Mouse (Mus musculus) liver, adult 2 months (tissue): ENCODE measurements at regions not wholly inside any gene's neighbourhood (a gene's known extent, or its start where the extent isn't known, plus 50 kb on each side); places are given as distances from the start of the nearest gene placed in this dataset.
A peak's percentile ranks its signal among the peaks of the same experiment; 100 is the strongest.

Experiments
- DNase-seq: peaks from one replicate; pipeline ENCODE4 v3.0.0-alpha.2; 2011; ENCODE audit warnings: low read depth, low spot score; ENCODE audit errors: extremely low read depth
- H3K27ac ChIP-seq: fragments of 200-500 bp; replicated peaks from 2 replicates; pipeline ENCODE4 v1.5.1; 2012; ENCODE audit warnings: low read depth, mild to moderate bottlenecking, control low read depth, inconsistent platforms, low read length; ENCODE audit not compliant: insufficient read depth
- H3K27me3 ChIP-seq: fragments of 200-500 bp; 2 replicates; pipeline ENCODE4 v1.6.1; 2012; ENCODE audit warnings: mild to moderate bottlenecking, moderate library complexity, low read length, inconsistent platforms; ENCODE audit not compliant: control insufficient read depth, insufficient read depth
- H3K36me3 ChIP-seq: fragments of 200-500 bp; 2 replicates; pipeline ENCODE4 v1.6.1; 2012; ENCODE audit warnings: low read length, inconsistent platforms; ENCODE audit not compliant: control insufficient read depth, insufficient read depth
- H3K4me1 ChIP-seq: fragments of 200-500 bp; 2 replicates; pipeline ENCODE4 v1.6.1; 2011; ENCODE audit warnings: low read length; ENCODE audit not compliant: control insufficient read depth, insufficient read depth
- H3K4me3 ChIP-seq: fragments of 200-500 bp; 2 replicates; pipeline ENCODE4 v1.5.1; 2011; ENCODE audit warnings: low read depth, mild to moderate bottlenecking, control low read depth, low read length, moderate library complexity; ENCODE audit not compliant: insufficient read depth
- H3K79me2 ChIP-seq: fragments of 200-500 bp; 2 replicates; pipeline ENCODE4 v1.6.1; 2012; ENCODE audit warnings: inconsistent platforms, mild to moderate bottlenecking, low read length, moderate library complexity; ENCODE audit not compliant: control insufficient read depth, insufficient read depth
- H3K9ac ChIP-seq: fragments of 200-500 bp; 2 replicates; pipeline ENCODE4 v1.6.1; 2012; ENCODE audit warnings: low read depth, mild to moderate bottlenecking, control low read depth, inconsistent platforms, low read length
- CTCF ChIP-seq: fragments of 200-500 bp; IDR thresholded peaks from 2 replicates; pipeline ENCODE4 v1.5.1; 2011; ENCODE audit warnings: low read depth, low read length, control low read depth
- POLR2A ChIP-seq: fragments of 200-500 bp; IDR thresholded peaks from 2 replicates; pipeline ENCODE4 v1.6.1; 2011; ENCODE audit warnings: low read length, control low read depth; ENCODE audit not compliant: insufficient read depth; ENCODE audit errors: extremely low read depth
- WGBS: fragments of 180-500 bp; shearing (Covaris S2); methylation state at CpG from one replicate; pipeline ENCODE4 v1.1.7; 2018; 5-methylcytosine and 5-hydroxymethylcytosine counted together

DNA sequence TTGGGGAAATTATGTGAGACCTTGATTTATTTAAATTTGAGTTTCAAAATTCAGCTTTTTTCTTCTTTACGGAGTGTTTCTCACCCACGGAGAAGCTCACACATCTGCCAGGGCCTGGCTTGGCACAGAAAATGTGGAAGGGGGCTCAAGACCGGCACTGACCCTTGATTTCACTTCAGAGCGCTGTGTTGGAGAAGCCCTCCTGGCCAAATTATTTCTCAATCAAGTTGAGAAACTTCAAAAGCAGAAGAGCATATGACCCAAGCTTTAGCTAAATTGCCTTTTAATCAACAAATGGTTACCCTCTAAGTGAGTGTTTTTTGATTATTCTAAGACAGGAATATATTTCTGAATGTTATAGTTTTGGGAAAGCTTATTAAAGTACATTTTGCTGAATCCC is 197.2 kb upstream of the Rgmb start:
- Histone ChIP-seq H3K4me3 (no peak overlapping the region), H3K27ac (no peak overlapping the region), H3K36me3 (no peaks in the 10 kb centered on the region), H3K9ac (no peak overlapping the region), H3K79me2 (no peaks in the 10 kb centered on the region), H3K27me3 (no peaks in the 10 kb centered on the region), H3K4me1 (no peaks in the 10 kb centered on the region)
- DNase-seq, result no peak
- WGBS, result 81% methylated on average over 4 of the region's 4 CpGs
- TF ChIP-seq CTCF (no peak), POLR2A (no peak)

DNA sequence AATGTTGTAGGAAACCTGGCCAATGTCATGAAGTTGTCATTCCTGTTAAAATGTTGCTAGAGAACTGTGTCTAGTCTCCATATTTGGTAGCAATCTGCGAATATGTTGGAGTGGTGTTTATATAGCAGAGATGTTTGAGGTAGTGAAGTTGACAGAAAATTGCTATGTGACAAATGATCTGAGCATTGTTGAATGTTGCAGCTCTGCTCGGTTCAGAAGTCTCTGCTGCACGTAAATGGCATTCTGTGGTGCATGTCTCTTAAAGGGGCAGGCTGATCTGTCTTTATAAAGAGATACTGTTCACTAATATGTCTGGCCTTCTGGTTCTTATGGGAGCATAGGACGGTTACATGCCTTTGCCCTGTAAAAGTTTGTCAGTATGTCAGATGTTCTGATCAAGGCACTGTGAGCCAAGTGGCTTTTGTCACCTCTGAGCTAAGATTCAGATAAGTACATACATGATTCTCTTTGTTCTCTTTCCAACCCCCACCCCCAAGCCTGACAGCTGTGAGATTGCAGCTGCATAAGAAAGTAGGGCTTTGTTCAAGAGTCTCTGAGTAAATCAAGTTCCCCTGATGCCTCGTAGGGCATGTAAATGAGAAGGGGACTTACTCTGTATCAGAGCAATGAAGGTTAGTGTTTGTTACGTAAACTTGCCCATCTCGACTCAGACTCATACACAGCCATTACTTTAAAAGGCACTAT is 174.2 kb upstream of the Rgmb start:
- TF ChIP-seq POLR2A, result no peak
- TF ChIP-seq CTCF, result no peak
- H3K4me3 ChIP-seq, result no peak overlapping the region
- H3K27ac ChIP-seq, result no peak overlapping the region

DNA sequence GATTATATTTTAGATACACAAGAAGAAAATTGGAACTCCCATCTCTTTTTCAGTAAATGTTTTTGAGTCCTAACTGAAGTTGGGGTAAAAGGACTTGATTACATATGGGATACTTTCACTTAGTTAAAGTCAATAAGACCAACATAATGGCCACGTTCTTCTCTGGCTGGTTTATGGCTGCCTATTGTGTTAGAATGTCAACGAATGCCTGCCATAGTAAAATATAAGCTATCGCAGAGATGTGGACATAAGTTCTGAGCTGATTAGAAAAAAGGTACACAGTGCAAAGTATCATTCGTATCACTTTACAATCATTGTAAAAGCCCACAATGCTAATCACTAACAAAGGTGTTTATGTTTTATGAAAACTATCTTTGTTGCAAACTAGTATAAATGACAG is 173.2 kb upstream of the Rgmb start:
- no peak overlapping the region for H3K4me3 ChIP-seq
- H3K27ac ChIP-seq, result no peak overlapping the region
- H3K79me2 ChIP-seq, result no peaks in the 10 kb centered on the region
- H3K27me3 ChIP-seq, result no peaks in the 10 kb centered on the region
- no peaks in the 10 kb centered on the region for H3K4me1 ChIP-seq
- TF ChIP-seq CTCF (no peak), POLR2A (no peak)
- no peak for DNase-seq
- no peak overlapping the region for H3K9ac ChIP-seq
- H3K36me3 ChIP-seq, result no peaks in the 10 kb centered on the region
- 58% methylated on average over 4 of the region's 4 CpGs for WGBS

More for the DNA sequence above, 174.2 kb upstream of the Rgmb start:
- Histone ChIP-seq H3K4me1 (no peaks in the 10 kb centered on the region), H3K79me2 (no peaks in the 10 kb centered on the region), H3K27me3 (no peaks in the 10 kb centered on the region), H3K9ac (no peak overlapping the region), H3K36me3 (no peaks in the 10 kb centered on the region)
- 47% methylated on average over 7 of the region's 7 CpGs for WGBS
- no peak for DNase-seq

DNA sequence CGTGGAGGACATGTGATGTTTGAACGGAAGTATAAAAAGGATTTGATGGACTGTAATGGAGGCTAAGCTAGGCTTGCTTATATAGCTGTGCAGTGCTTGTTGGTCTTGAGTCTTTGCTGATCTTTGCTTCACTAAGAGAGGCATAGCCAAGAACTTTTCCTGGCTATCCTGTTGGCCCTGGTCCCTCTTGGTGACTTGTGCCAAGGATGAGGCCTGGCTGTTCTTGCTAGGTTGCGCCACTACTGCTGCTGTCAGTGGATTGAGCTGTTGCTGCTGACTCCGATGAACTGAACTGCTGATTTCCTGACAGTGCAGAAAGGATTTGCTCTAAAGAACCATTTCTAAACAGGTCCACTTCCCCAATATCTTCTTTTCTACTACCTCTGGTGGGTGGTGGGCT is 167.9 kb upstream of the Rgmb start:
- Histone ChIP-seq H3K4me3 (no peak overlapping the region), H3K27ac (no peak overlapping the region), H3K27me3 (0 out of 2 replicates have a peak, but pooled peaks cover 3% of the 10 kb centered on the region), H3K36me3 (no peaks in the 10 kb centered on the region), H3K4me1 (no peaks in the 10 kb centered on the region), H3K9ac (no peak overlapping the region), H3K79me2 (no peaks in the 10 kb centered on the region)
- peak; percentile 24 for DNase-seq
- no peak for TF ChIP-seq POLR2A
- TF ChIP-seq CTCF, result no peak
- 75% methylated on average over 4 of the region's 4 CpGs for WGBS

GRCm38 (mm10) chr17:15997289-15997688 is 166.4 kb upstream of the Rgmb start:
- Histone ChIP-seq H3K79me2 (no peaks in the 10 kb centered on the region), H3K4me1 (no peaks in the 10 kb centered on the region), H3K36me3 (no peaks in the 10 kb centered on the region), H3K27me3 (0 out of 2 replicates have a peak, but pooled peaks cover 3% of the 10 kb centered on the region), H3K27ac (no peak overlapping the region), H3K4me3 (no peak overlapping the region), H3K9ac (no peak overlapping the region)
- TF ChIP-seq CTCF, result no peak
- no peak for TF ChIP-seq POLR2A
- no peak for DNase-seq
- WGBS, result 40% methylated on average over 1 of the region's 1 CpGs

GRCm38 (mm10) chr17:15995493-15995892 is 164.7 kb upstream of the Rgmb start:
- Histone ChIP-seq H3K79me2 (no peaks in the 10 kb centered on the region), H3K27me3 (0 out of 2 replicates have a peak, but pooled peaks cover 3% of the 10 kb centered on the region), H3K27ac (no peak overlapping the region), H3K36me3 (no peaks in the 10 kb centered on the region), H3K9ac (no peak overlapping the region), H3K4me1 (no peaks in the 10 kb centered on the region), H3K4me3 (no peak overlapping the region)
- 83% methylated on average over 1 of the region's 1 CpGs for WGBS
- TF ChIP-seq POLR2A, result no peak
- TF ChIP-seq CTCF, result no peak
- no peak for DNase-seq
